Mouse (Mus musculus) limb, embryonic 10.5 days (tissue): ENCODE measurements around the gene Map4k5. TPM values are rescaled to one million over a fixed set of nuclear protein-coding genes. Genes with fewer than 3 reads are reported as not detected.
A peak's percentile ranks its signal among the peaks of the same experiment; 100 is the strongest.

Experiments
- DNase-seq: peaks from one replicate; pipeline ENCODE4 v3.0.0-alpha.2; 2017; ENCODE audit warnings: low spot score
- H3K27ac ChIP-seq: fragments of 300-500 bp; sonication (generic); 2 replicates; pipeline ENCODE4 v1.5.1; 2016; ENCODE audit warnings: mild to moderate bottlenecking
- H3K27me3 ChIP-seq: fragments of 300-500 bp; sonication (generic); 2 replicates; pipeline ENCODE4 v1.6.1; 2016; ENCODE audit warnings: low read depth, mild to moderate bottlenecking; ENCODE audit not compliant: poor library complexity, severe bottlenecking
- H3K36me3 ChIP-seq: fragments of 300-500 bp; sonication (generic); 2 replicates; pipeline ENCODE4 v1.6.1; 2016; ENCODE audit warnings: mild to moderate bottlenecking, moderate library complexity
- H3K4me1 ChIP-seq: fragments of 300-500 bp; sonication (generic); 2 replicates; pipeline ENCODE4 v1.6.1; 2016
- H3K4me3 ChIP-seq: fragments of 300-500 bp; sonication (generic); 2 replicates; pipeline ENCODE4 v1.5.1; 2016; ENCODE audit warnings: mild to moderate bottlenecking, moderate library complexity
- H3K9me3 ChIP-seq: fragments of 300-500 bp; sonication (generic); replicated peaks from 2 replicates; pipeline ENCODE4 v1.6.1; 2016; ENCODE audit warnings: mild to moderate bottlenecking
- WGBS: fragments of 180-500 bp; shearing (Covaris S2); methylation state at CpG from one replicate; pipeline ENCODE4 v1.1.7; 2016; 5-methylcytosine and 5-hydroxymethylcytosine counted together
- polyA plus RNA-seq: library from polyadenylated mRNA; unstranded; fragments of >200 nt; fragmentation: Nextera tagmentation; extraction: Ambion mirVana; gene quantifications from 2 replicates; pipeline ENCODE4 v1.2.1, GENCODE M21; 2016

The Map4k5 gene
- polyA plus RNA-seq, 1 experiment from 2014 or later = 33.9 TPM

DNA sequence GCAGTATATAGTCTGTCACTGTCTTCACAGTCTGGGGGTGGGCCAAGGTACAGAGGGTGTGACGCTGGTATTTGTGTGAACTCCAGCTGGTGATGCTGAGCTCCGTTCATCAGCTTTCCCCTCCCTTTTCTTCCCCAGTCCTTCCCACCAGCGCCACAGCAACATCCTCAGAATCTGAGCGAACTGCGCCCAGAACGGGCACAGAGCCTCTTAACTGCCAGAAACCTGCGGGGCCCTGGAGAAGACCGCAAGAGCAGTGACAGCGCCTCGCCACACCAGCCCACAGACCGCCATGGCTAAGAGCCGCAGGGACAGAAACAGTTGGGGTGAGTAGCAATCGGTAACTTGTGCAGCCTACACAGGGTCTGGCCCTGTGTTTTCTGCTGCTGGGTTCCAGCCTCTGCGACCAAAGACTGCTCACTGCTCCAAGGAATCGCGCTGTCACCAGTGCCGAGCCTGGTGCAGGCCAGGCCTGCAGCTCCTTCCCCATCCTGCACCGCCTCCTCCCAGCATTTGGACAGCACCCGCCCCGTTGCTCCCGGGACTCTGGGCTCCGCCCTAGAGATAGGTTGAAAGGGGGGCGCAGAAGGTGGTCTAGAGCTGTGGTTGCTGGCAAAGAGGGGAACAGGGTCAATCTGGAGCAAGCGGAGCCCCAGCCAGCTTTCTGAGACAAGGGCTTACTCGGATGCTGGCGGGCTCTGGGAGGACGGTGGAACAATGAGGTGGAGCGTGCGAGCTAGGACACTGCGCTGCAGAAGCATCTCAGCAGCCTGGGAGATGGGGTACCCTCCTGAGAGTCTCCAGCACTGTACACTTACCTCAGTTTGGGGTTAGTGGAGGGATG lies 14.9 kb upstream of the Map4k5 start:
- peak; percentile 75 for DNase-seq
- Histone ChIP-seq H3K4me1 (peaks cover 14% of the 10 kb centered on the region), H3K27ac (no peak overlapping the region; the same call in 1 of the 2 replicates), H3K27me3 (peaks cover 21% of the 10 kb centered on the region), H3K36me3 (no peaks in the 10 kb centered on the region), H3K9me3 (no peaks in the 10 kb centered on the region), H3K4me3 (peak overlapping the region; percentile 52)
- 2% methylated on average over 30 of the region's 30 CpGs for WGBS

- Histone ChIP-seq H3K9me3 (no peaks in the 10 kb centered on the region), H3K27me3 (peaks cover 21% of the 10 kb centered on the region), H3K36me3 (no peaks in the 10 kb centered on the region), H3K27ac (no peak overlapping the region), H3K4me3 (no peak overlapping the region), H3K4me1 (peaks cover 14% of the 10 kb centered on the region)
- 89% methylated on average over 2 of the region's 2 CpGs for WGBS
- no peak for DNase-seq
Measured at GRCm38 (mm10) chr12:69904991-69905390, 12.0 kb upstream of the Map4k5 start.

DNA sequence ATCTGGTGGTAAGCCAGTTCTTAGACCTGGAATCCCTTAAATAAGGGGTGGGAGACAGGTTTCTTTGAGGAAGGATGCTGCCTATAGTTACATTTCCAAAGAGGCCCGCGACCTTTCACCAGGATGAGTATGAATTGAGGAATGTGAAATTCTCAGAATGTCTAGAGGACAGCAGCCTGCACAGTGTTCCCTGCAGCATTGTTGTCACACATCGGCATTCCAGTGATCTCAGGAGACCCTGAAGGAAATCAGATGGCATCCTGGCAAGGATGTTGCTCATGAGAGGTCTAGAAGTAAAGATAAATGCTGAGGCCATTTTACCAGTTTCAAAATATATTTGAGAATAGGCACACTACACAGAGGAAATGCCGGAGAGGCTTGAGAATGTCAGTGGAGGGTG lies 5.1 kb upstream of the Map4k5 start:
- no peaks in the 10 kb centered on the region for H3K36me3 ChIP-seq
- no peak for DNase-seq
- no peak overlapping the region for H3K4me3 ChIP-seq
- WGBS = 88% methylated on average over 4 of the region's 4 CpGs
- no peaks in the 10 kb centered on the region for H3K9me3 ChIP-seq
- no peaks in the 10 kb centered on the region for H3K27me3 ChIP-seq
- no peak overlapping the region for H3K27ac ChIP-seq
- peaks cover 3% of the 10 kb centered on the region; the same call in 1 of the 2 replicates for H3K4me1 ChIP-seq

GRCm38 (mm10) chr12:69895046-69895445 lies 2.0 kb upstream of the Map4k5 start:
- no peak overlapping the region for H3K27ac ChIP-seq
- H3K9me3 ChIP-seq = no peaks in the 10 kb centered on the region
- H3K4me3 ChIP-seq = no peak overlapping the region
- no peaks in the 10 kb centered on the region for H3K36me3 ChIP-seq
- peaks cover 28% of the 10 kb centered on the region for H3K4me1 ChIP-seq
- no peak for DNase-seq
- no peaks in the 10 kb centered on the region for H3K27me3 ChIP-seq
- WGBS = 68% methylated on average over 2 of the region's 2 CpGs

- 70% methylated on average over 6 of the region's 6 CpGs for WGBS
- H3K4me1 ChIP-seq = peaks cover 31% of the 10 kb centered on the region
- H3K9me3 ChIP-seq = no peaks in the 10 kb centered on the region
- H3K36me3 ChIP-seq = no peaks in the 10 kb centered on the region
- no peaks in the 10 kb centered on the region for H3K27me3 ChIP-seq
- DNase-seq = no peak
- no peak overlapping the region for H3K27ac ChIP-seq
- H3K4me3 ChIP-seq = no peak overlapping the region
Measured at GRCm38 (mm10) chr12:69893927-69894326, 927 bp upstream of the Map4k5 start.

GRCm38 (mm10) chr12:69891721-69892120 lies 1.3 kb downstream of the Map4k5 start:
- peaks cover 31% of the 10 kb centered on the region for H3K4me1 ChIP-seq
- H3K36me3 ChIP-seq = peaks cover 9% of the 10 kb centered on the region
- peak overlapping the region; percentile 97 for H3K27ac ChIP-seq
- no peak for DNase-seq
- no peaks in the 10 kb centered on the region for H3K9me3 ChIP-seq
- H3K27me3 ChIP-seq = no peaks in the 10 kb centered on the region
- peak overlapping the region; percentile 86 for H3K4me3 ChIP-seq
- WGBS = 48% methylated on average over 3 of the region's 3 CpGs

DNA sequence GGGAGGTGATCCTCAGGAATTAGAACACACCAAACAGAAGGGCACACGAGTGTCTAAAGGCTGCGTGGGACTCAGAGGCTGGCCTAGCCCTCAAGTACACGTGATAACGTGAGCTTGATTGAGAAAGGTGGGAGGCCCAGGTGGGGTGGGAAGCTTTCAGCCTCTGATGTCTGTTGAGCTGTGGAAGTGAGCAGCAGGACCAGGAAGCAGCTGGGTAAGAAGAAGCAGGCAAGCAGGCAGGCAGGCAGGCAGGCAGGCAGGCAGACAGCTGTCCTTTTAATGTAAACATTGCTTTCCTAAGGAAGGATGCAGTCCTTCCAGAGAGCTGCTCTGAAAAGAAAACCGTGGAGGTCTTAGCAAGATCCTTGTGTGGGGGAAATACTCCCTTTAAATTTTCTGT lies 2.5 kb downstream of the Map4k5 start:
- Histone ChIP-seq H3K27me3 (no peaks in the 10 kb centered on the region), H3K9me3 (no peaks in the 10 kb centered on the region), H3K4me3 (peak overlapping the region; percentile 86; the same call in 1 of the 2 replicates), H3K4me1 (peaks cover 31% of the 10 kb centered on the region), H3K27ac (peak overlapping the region; percentile 22; the same call in 1 of the 2 replicates), H3K36me3 (peaks cover 17% of the 10 kb centered on the region)
- no peak for DNase-seq
- WGBS = 35% methylated on average over 5 of the region's 5 CpGs

DNA sequence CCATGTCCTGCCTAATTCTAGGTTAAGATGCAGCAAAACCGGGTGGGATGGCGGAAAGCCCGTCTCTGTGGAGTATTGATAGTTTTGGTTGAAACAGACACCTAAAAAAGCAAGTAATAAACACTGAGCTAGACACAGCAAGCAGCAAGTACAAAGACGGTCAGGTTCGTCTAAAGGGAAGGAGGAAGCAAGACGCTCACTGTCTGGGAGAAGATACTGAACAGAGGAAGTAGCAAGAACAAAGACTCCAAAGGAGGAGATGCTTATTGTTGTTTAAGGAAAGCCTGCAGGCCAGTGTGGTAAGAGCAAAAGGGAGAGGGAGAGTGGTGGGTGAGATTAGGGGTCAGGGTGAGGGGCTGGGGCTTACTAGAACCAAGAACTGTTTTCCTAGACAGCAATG lies 2.9 kb downstream of the Map4k5 start:
- H3K27ac ChIP-seq = peak overlapping the region; percentile 22; the same call in 1 of the 2 replicates
- 72% methylated on average over 6 of the region's 6 CpGs for WGBS

DNA sequence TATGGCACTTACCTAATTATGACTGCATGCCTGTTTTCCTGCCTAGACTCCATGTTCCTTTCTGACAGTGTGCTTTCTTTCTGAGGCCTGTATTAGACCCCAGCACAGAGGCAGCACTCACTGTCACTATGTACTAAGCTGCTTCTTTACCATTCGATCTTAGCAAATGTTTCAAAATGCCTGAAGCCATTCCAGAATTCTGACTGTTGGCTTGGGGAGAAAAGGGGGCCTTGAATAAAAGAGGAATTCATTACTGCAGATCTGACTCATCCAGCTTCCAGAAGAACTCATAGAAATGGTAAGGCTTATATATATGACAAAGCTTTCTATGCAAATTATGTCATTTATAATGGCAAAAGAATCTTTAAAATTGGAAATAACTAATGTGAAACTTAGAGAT lies 4.7 kb downstream of the Map4k5 start:
- 78% methylated on average over 1 of the region's 1 CpGs for WGBS
- no peak for DNase-seq
- Histone ChIP-seq H3K27me3 (no peaks in the 10 kb centered on the region), H3K9me3 (no peaks in the 10 kb centered on the region), H3K4me1 (peaks cover 30% of the 10 kb centered on the region), H3K4me3 (no peak overlapping the region), H3K27ac (no peak overlapping the region), H3K36me3 (peaks cover 24% of the 10 kb centered on the region)

More for the DNA sequence above, 2.9 kb downstream of the Map4k5 start:
- H3K4me1 ChIP-seq = peaks cover 31% of the 10 kb centered on the region
- H3K27me3 ChIP-seq = no peaks in the 10 kb centered on the region
- no peak for DNase-seq
- H3K4me3 ChIP-seq = 0 out of 2 replicates have a peak overlapping the region, but pooled peaks have one; percentile 86
- peaks cover 19% of the 10 kb centered on the region for H3K36me3 ChIP-seq
- no peaks in the 10 kb centered on the region for H3K9me3 ChIP-seq

DNA sequence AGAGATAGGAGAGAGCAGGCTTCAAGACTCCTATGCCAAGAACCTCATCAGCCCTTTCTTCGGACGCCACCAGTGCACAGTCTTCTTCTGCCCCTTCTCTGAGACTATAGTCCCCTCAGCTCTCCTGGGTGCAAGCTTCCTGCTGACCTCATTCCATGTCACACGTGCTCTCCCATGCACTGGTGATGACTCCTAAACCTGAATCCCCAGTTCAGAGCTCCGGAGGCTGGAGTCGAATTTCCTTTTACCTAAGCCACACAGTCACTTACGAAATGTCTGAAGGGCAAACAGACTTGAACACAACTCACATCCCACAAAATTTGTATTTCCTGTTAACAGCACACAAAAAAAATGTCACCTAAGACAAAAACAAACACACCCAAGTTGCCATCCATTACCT lies 5.2 kb downstream of the Map4k5 start:
- peaks cover 24% of the 10 kb centered on the region for H3K36me3 ChIP-seq
- H3K9me3 ChIP-seq = no peaks in the 10 kb centered on the region
- H3K27me3 ChIP-seq = no peaks in the 10 kb centered on the region
- no peak overlapping the region for H3K27ac ChIP-seq
- peaks cover 25% of the 10 kb centered on the region for H3K4me1 ChIP-seq
- WGBS = 75% methylated on average over 6 of the region's 6 CpGs
- H3K4me3 ChIP-seq = no peak overlapping the region
- no peak for DNase-seq

DNA sequence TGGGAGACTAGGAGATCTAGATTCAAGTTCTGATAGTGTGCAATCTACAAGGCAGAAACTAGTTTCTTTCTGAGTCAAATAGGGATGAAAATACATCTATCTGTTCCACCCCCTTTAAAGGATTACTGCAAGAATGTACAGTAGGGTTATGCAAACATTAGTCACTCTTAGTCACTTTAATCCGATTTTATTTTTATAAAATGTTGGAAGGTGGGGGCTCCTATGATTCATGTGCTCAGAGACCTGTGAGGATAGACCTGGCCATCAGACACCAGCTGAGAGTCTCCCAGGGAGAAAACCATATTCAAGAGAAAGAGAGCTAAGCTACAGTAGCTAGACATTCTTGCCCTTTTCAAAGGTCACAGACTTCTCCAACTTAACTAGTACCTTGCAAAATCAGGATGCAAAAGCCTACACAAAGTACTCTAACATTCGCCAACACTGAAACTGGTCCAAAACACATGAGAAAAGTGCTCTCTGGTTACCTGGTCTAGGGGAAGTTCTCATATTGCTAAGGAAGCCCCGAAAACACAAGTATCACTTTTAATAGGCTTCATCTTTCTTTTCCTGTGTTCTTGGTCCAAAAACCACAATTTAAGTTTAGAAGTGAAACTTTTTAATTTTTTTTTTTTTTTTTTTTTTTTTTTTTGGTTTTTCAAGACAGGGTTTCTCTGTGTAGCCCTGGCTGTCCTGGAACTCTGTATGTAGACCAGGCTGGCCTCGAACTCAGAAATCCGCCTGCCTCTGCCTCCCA lies 7.7 kb downstream of the Map4k5 start:
- Histone ChIP-seq H3K9me3 (no peaks in the 10 kb centered on the region), H3K4me3 (no peak overlapping the region), H3K27me3 (no peaks in the 10 kb centered on the region), H3K36me3 (peaks cover 24% of the 10 kb centered on the region), H3K27ac (no peak overlapping the region), H3K4me1 (peaks cover 20% of the 10 kb centered on the region)
- no peak for DNase-seq
- WGBS = 91% methylated on average over 5 of the region's 5 CpGs

DNA sequence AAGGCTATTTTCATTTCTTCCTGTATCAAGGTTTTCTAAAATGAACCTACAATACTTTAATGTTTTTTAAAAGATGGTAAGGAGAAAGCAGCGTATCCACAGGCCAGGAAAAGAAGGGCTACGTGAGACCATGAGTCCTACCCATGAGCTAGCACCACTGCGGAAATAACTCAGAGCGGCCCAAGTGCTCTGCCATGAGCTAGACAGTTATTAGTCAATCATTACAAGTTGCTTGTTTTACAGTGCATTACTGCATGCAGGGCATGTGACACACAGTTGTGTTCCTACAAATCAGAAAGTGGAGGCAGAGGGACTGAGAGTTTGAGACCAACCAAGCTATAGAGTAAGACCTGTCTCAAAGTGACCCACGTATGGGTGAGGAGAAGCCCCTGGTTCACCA lies 8.9 kb downstream of the Map4k5 start:
- no peaks in the 10 kb centered on the region for H3K27me3 ChIP-seq
- WGBS = 97% methylated on average over 5 of the region's 5 CpGs
- H3K9me3 ChIP-seq = no peaks in the 10 kb centered on the region
- H3K36me3 ChIP-seq = peaks cover 24% of the 10 kb centered on the region
- no peak overlapping the region for H3K27ac ChIP-seq
- peaks cover 23% of the 10 kb centered on the region for H3K4me1 ChIP-seq
- H3K4me3 ChIP-seq = no peak overlapping the region
- no peak for DNase-seq
